Mouse (Mus musculus): ENCODE measurements around the gene Zcchc24.

GRCm38 (mm10) chr14:25747996-25748756, 20.7 kb downstream of the Zcchc24 start:
- TF ChIP-seq CTCF (IDR thresholded peaks at IDR 0.05; ENCODE audit: low read depth, low read length) (no peak), GATA1 (IDR thresholded peaks at IDR 0.05; ENCODE audit: borderline replicate concordance, low read length) (no peak), TAL1 (conservative IDR thresholded peaks at IDR 0.05; ENCODE audit: low read depth, low read length) (no peak), POLR2AphosphoS5 (IDR thresholded peaks at IDR 0.05; ENCODE audit: insufficient replicate concordance, low read depth, low read length) (no peak)

Measured in G1E (cell line).